Mouse (Mus musculus): Measurements from ENCODE around the gene 2310011J03Rik.

DNA sequence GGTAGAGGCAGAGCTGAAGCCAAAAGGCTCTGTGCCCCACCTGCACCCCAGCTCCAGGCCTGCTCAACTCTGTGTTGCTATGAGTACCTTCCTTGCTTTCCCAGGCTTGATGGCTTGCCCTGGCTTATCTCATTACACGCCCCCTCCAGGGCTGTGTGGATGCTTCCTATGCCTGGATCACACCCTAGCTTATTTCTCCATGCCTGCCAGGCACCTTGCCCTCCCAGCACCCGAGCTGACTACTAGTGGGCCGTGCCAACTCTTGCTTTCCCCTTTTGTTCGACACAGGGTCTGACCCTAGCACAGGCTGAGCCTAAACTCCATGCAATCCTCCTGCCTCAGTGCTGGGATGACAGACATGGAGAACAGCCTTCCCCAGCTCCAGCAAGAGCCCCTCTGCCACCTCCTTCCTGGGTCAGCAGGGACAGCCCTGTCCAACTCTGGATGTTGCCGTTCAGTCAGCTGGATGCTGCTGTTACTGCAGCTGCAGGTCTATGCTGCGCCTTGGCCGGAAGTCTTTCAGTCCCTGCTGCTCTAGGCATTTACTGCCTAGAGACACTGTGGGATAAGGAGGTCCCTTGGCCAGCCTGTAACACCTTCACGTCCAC lies 22.7 kb downstream of the 2310011J03Rik start:
- TF ChIP-seq CTCF (IDR thresholded peaks at IDR 0.05; ENCODE audit: low read depth, low read length) (no peak), POLR2A (IDR thresholded peaks at IDR 0.05; ENCODE audit: extremely low read depth, insufficient read depth, low read length) (no peak)

All from liver, adult 2 months (tissue).